Mouse (Mus musculus): Measurements from ENCODE around the gene Mthfd2. TPM values are rescaled to one million over a fixed set of nuclear protein-coding genes. Genes with fewer than 3 reads are reported as not detected.

Mthfd2 gene
- polyA plus RNA-seq, 1 experiment, result 7.6 TPM

GRCm38 (mm10) chr6:83278881-83279280 lies 46.8 kb downstream of the Mthfd2 start:
- TF ChIP-seq POLR2A (IDR thresholded peaks at IDR 0.05; ENCODE audit: extremely low read depth, insufficient read depth, low read length) (no peak), CTCF (IDR thresholded peaks at IDR 0.05; ENCODE audit: extremely low read depth, insufficient read depth, low read length) (peak; percentile 41)
- Histone ChIP-seq H3K4me1 (ENCODE audit: control insufficient read depth, insufficient read depth, low read length) (no peaks in the 10 kb centered on the region), H3K27ac (ENCODE audit: insufficient read depth, low read length) (no peak overlapping the region), H3K4me3 (ENCODE audit: insufficient read depth, low read length) (no peak overlapping the region)

GRCm38 (mm10) chr6:83277151-83277550 lies 48.6 kb downstream of the Mthfd2 start:
- Histone ChIP-seq H3K27ac (ENCODE audit: insufficient read depth, low read length) (no peak overlapping the region), H3K4me3 (ENCODE audit: insufficient read depth, low read length) (no peak overlapping the region), H3K4me1 (ENCODE audit: control insufficient read depth, insufficient read depth, low read length) (no peaks in the 10 kb centered on the region)
- TF ChIP-seq CTCF (IDR thresholded peaks at IDR 0.05; ENCODE audit: extremely low read depth, insufficient read depth, low read length), result no peak
- no peak for TF ChIP-seq POLR2A (IDR thresholded peaks at IDR 0.05; ENCODE audit: extremely low read depth, insufficient read depth, low read length)

GRCm38 (mm10) chr6:83273733-83274132 lies 52.0 kb downstream of the Mthfd2 start:
- no peaks in the 10 kb centered on the region for H3K4me1 ChIP-seq (ENCODE audit: control insufficient read depth, insufficient read depth, low read length)
- no peak overlapping the region for H3K4me3 ChIP-seq (ENCODE audit: insufficient read depth, low read length)
- TF ChIP-seq CTCF (IDR thresholded peaks at IDR 0.05; ENCODE audit: extremely low read depth, insufficient read depth, low read length) (no peak), POLR2A (IDR thresholded peaks at IDR 0.05; ENCODE audit: extremely low read depth, insufficient read depth, low read length) (no peak)
- H3K27ac ChIP-seq (ENCODE audit: insufficient read depth, low read length), result no peak overlapping the region

- TF ChIP-seq CTCF (IDR thresholded peaks at IDR 0.05; ENCODE audit: extremely low read depth, insufficient read depth, low read length) (peak; percentile 65), POLR2A (IDR thresholded peaks at IDR 0.05; ENCODE audit: extremely low read depth, insufficient read depth, low read length) (peak; percentile 52; the same call in 1 of the 2 replicates)
- Histone ChIP-seq H3K4me3 (ENCODE audit: insufficient read depth, low read length) (peak overlapping the region; percentile 23), H3K4me1 (ENCODE audit: control insufficient read depth, insufficient read depth, low read length) (peaks cover 3% of the 10 kb centered on the region; the same call in 1 of the 2 replicates), H3K27ac (ENCODE audit: insufficient read depth, low read length) (no peak overlapping the region)
These were observed 57.3 kb downstream of the Mthfd2 start for GRCm38 (mm10) chr6:83268144-83269010.

- Histone ChIP-seq H3K27ac (ENCODE audit: insufficient read depth, low read length) (no peak overlapping the region), H3K4me3 (ENCODE audit: insufficient read depth, low read length) (peak overlapping the region; percentile 23; the same call in 1 of the 2 replicates), H3K4me1 (ENCODE audit: control insufficient read depth, insufficient read depth, low read length) (peaks cover 3% of the 10 kb centered on the region; the same call in 1 of the 2 replicates)
- no peak for TF ChIP-seq POLR2A (IDR thresholded peaks at IDR 0.05; ENCODE audit: extremely low read depth, insufficient read depth, low read length)
- no peak for TF ChIP-seq CTCF (IDR thresholded peaks at IDR 0.05; ENCODE audit: extremely low read depth, insufficient read depth, low read length)
These were observed 58.1 kb downstream of the Mthfd2 start for GRCm38 (mm10) chr6:83267616-83268015.

GRCm38 (mm10) chr6:83265653-83266052 lies 60.1 kb downstream of the Mthfd2 start:
- TF ChIP-seq POLR2A (IDR thresholded peaks at IDR 0.05; ENCODE audit: extremely low read depth, insufficient read depth, low read length), result no peak
- no peak for TF ChIP-seq CTCF (IDR thresholded peaks at IDR 0.05; ENCODE audit: extremely low read depth, insufficient read depth, low read length)
- H3K27ac ChIP-seq (ENCODE audit: insufficient read depth, low read length), result no peak overlapping the region
- H3K4me3 ChIP-seq (ENCODE audit: insufficient read depth, low read length), result no peak overlapping the region
- H3K4me1 ChIP-seq (ENCODE audit: control insufficient read depth, insufficient read depth, low read length), result peaks cover 3% of the 10 kb centered on the region; the same call in 1 of the 2 replicates

- TF ChIP-seq POLR2A (IDR thresholded peaks at IDR 0.05; ENCODE audit: extremely low read depth, insufficient read depth, low read length) (no peak), CTCF (IDR thresholded peaks at IDR 0.05; ENCODE audit: extremely low read depth, insufficient read depth, low read length) (peak; percentile 32)
- H3K4me3 ChIP-seq (ENCODE audit: insufficient read depth, low read length), result no peak overlapping the region
- peaks cover 3% of the 10 kb centered on the region; the same call in 1 of the 2 replicates for H3K4me1 ChIP-seq (ENCODE audit: control insufficient read depth, insufficient read depth, low read length)
- H3K27ac ChIP-seq (ENCODE audit: insufficient read depth, low read length), result no peak overlapping the region
These were observed 60.5 kb downstream of the Mthfd2 start for GRCm38 (mm10) chr6:83265253-83265652.

- H3K27ac ChIP-seq (ENCODE audit: insufficient read depth, low read length), result no peak overlapping the region
- no peak overlapping the region for H3K4me3 ChIP-seq (ENCODE audit: insufficient read depth, low read length)
- H3K4me1 ChIP-seq (ENCODE audit: control insufficient read depth, insufficient read depth, low read length), result peaks cover 3% of the 10 kb centered on the region; the same call in 1 of the 2 replicates
- TF ChIP-seq CTCF (IDR thresholded peaks at IDR 0.05; ENCODE audit: extremely low read depth, insufficient read depth, low read length) (no peak), POLR2A (IDR thresholded peaks at IDR 0.05; ENCODE audit: extremely low read depth, insufficient read depth, low read length) (no peak)
These were observed 61.2 kb downstream of the Mthfd2 start for GRCm38 (mm10) chr6:83264516-83264915.

Other genes starting within 250 kb of the Mthfd2 start
- gene Pcgf1, start 248.0 kb downstream of the Mthfd2 start, polyA plus RNA-seq (2012; rRNA removed), result 40.2 and 41.9 TPM in 2 replicates
- 0.40 and 0.42 TPM in 2 replicates for gene Lbx2, start 239.5 kb downstream of the Mthfd2 start, polyA plus RNA-seq (2012; rRNA removed)
- gene Ccdc142, start 224.3 kb downstream of the Mthfd2 start, polyA plus RNA-seq (2012; rRNA removed), result 8.1 and 9.7 TPM in 2 replicates
- 7.8 and 9.7 TPM in 2 replicates for gene Gm42688, start 224.3 kb downstream of the Mthfd2 start, polyA plus RNA-seq (2012; rRNA removed)
- 95.3 and 98.0 TPM in 2 replicates for gene Mrpl53, start 216.9 kb downstream of the Mthfd2 start, polyA plus RNA-seq (2012; rRNA removed)
- 31.4 and 32.6 TPM in 2 replicates for gene Mogs, start 210.4 kb downstream of the Mthfd2 start, polyA plus RNA-seq (2012; rRNA removed)
- gene Wbp1, start 204.3 kb downstream of the Mthfd2 start, polyA plus RNA-seq (2012; rRNA removed), result 74.4 and 78.5 TPM in 2 replicates
- 23.2 and 25.5 TPM in 2 replicates for gene Ino80b, start 200.5 kb downstream of the Mthfd2 start, polyA plus RNA-seq (2012; rRNA removed)
- 163 and 169 TPM in 2 replicates for gene Rtkn, start 190.4 kb downstream of the Mthfd2 start, polyA plus RNA-seq (2012; rRNA removed)
- gene Wdr54, start 169.5 kb downstream of the Mthfd2 start, polyA plus RNA-seq (2012; rRNA removed), result 29.0 and 34.1 TPM in 2 replicates
- 29.7 and 31.4 TPM in 2 replicates for gene 1700003E16Rik, start 169.5 kb downstream of the Mthfd2 start, polyA plus RNA-seq (2012; rRNA removed)
- 332 and 350 TPM in 2 replicates for gene Dctn1, start 160.0 kb downstream of the Mthfd2 start, polyA plus RNA-seq (2012; rRNA removed)
- 0.06 and 0.35 TPM in 2 replicates for gene Slc4a5, start 106.1 kb downstream of the Mthfd2 start, polyA plus RNA-seq (2012; rRNA removed)
- 16.2 and 18.6 TPM in 2 replicates for gene Mob1a, start 108 bp upstream of the Mthfd2 start, polyA plus RNA-seq (2012; rRNA removed)
- gene Bola3, start 23.2 kb upstream of the Mthfd2 start, polyA plus RNA-seq (2012; rRNA removed), result 60.8 and 62.6 TPM in 2 replicates
- gene Tet3, start 133.2 kb upstream of the Mthfd2 start, polyA plus RNA-seq (2012; rRNA removed), result 16.6 TPM in 2 replicates
- 53.9 and 57.2 TPM in 2 replicates for gene Dguok, start 181.1 kb upstream of the Mthfd2 start, polyA plus RNA-seq (2012; rRNA removed)
- 0.79 and 1.9 TPM in 2 replicates for gene Actg2, start 210.4 kb upstream of the Mthfd2 start, polyA plus RNA-seq (2012; rRNA removed)
- gene Stambp, start 246.8 kb upstream of the Mthfd2 start, polyA plus RNA-seq (2012; rRNA removed), result 36.4 and 37.4 TPM in 2 replicates

Measured in cortical plate, adult 2 months (tissue).